Mouse (Mus musculus): Measurements from ENCODE around the gene Reep3.

- no peak for TF ChIP-seq CTCF (conservative IDR thresholded peaks at IDR 0.05; ENCODE audit: low read length)
- TF ChIP-seq NANOG (IDR thresholded peaks at IDR 0.05; ENCODE audit: borderline replicate concordance, low read length), result no peak
Observed at GRCm38 (mm10) chr10:67104543-67104942, 7.8 kb upstream of the Reep3 start.

Measured in E14TG2a.4 (cell line).